Mouse (Mus musculus) hindbrain, embryonic 11.5 days (tissue): ENCODE measurements around the gene Rad51c. TPM values are rescaled to one million over a fixed set of nuclear protein-coding genes. Genes with fewer than 3 reads are reported as not detected.
A peak's percentile ranks its signal among the peaks of the same experiment; 100 is the strongest.
"Not testable (repeated sequence)": the region's sequence is repeated elsewhere in the genome, so short reads cannot be mapped to it uniquely, and the experiment has no call there.

Experiments used
- ATAC-seq: fragments of 200-750 bp; cut with Nextera tagmentation; 2 replicates; pipeline ENCODE4 v1.8.0; 2017; ENCODE audit warnings: mild to moderate bottlenecking, moderate TSS enrichment, moderate library complexity; ENCODE audit not compliant: low FRiP score
- DNase-seq: peaks from one replicate; pipeline ENCODE4 v3.0.0-alpha.2; 2015; ENCODE audit warnings: low spot score
- H3K27ac ChIP-seq: fragments of 300-500 bp; sonication (generic); 2 replicates; pipeline ENCODE4 v1.5.1; 2014; ENCODE audit warnings: mild to moderate bottlenecking, low read depth, low read length
- H3K27me3 ChIP-seq: fragments of 300-500 bp; sonication (generic); 2 replicates; pipeline ENCODE4 v1.6.1; 2014; ENCODE audit warnings: mild to moderate bottlenecking, low read length, moderate library complexity, mixed read lengths; ENCODE audit not compliant: control insufficient read depth, insufficient read depth
- H3K36me3 ChIP-seq: fragments of 300-500 bp; sonication (generic); 2 replicates; pipeline ENCODE4 v1.6.1; 2014; ENCODE audit warnings: mild to moderate bottlenecking, low read length, moderate library complexity, mixed read lengths; ENCODE audit not compliant: control insufficient read depth, insufficient read depth
- H3K4me1 ChIP-seq: fragments of 300-500 bp; sonication (generic); replicated peaks from 2 replicates; pipeline ENCODE4 v1.6.1; 2014; ENCODE audit warnings: low read length, mixed read lengths; ENCODE audit not compliant: control insufficient read depth, insufficient read depth
- H3K4me2 ChIP-seq: fragments of 300-500 bp; sonication (generic); replicated peaks from 2 replicates; pipeline ENCODE4 v1.6.1; 2014; ENCODE audit warnings: mild to moderate bottlenecking, low read depth, low read length
- H3K4me3 ChIP-seq: fragments of 300-500 bp; sonication (generic); 2 replicates; pipeline ENCODE4 v1.5.1; 2014; ENCODE audit warnings: low read depth, low read length
- H3K9ac ChIP-seq: fragments of 300-500 bp; sonication (generic); 2 replicates; pipeline ENCODE4 v1.6.1; 2014; ENCODE audit warnings: low read depth, low read length
- H3K9me3 ChIP-seq: fragments of 300-500 bp; sonication (generic); 2 replicates; pipeline ENCODE4 v1.6.1; 2016; ENCODE audit warnings: low read length; ENCODE audit not compliant: control insufficient read depth
- WGBS: fragments of 180-500 bp; shearing (Covaris S2); extraction: QIAGEN DNeasy Blood & Tissue Kit; methylation state at CpG from one replicate; pipeline ENCODE4 v1.1.7; 2014; 5-methylcytosine and 5-hydroxymethylcytosine counted together
- polyA plus RNA-seq: library from polyadenylated mRNA; unstranded; fragments of >200 nt; fragmentation: Nextera tagmentation; extraction: Ambion mirVana; gene quantifications from 2 replicates; pipeline ENCODE4 v1.2.1, GENCODE M21; 2014

Gene Rad51c
- polyA plus RNA-seq, 1 experiment from 2014 or later: 13.1 TPM

DNA sequence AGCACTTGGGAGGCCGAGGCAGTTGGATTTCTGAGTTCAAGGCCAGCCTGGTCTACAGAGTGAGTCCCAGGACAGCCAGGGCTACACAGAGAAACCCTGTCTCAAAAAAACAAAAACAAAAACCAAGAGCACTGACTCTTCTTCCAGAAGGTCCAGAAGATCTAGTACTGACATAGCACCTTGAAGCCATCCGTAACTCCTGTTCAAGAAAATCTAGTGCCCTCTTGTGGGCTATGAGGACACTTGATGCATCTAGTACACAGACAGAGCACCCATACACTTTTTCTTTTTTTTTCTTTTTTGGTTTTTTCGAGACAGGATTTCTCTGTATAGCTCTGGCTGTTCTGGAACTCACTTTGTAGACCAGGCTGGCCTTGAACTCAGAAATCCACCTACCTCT, 8.7 kb upstream of the Rad51c start:
- not testable (repeated sequence) for H3K36me3 ChIP-seq, H3K4me1 ChIP-seq, H3K4me3 ChIP-seq, H3K27me3 ChIP-seq, H3K9ac ChIP-seq, ATAC-seq, DNase-seq, H3K4me2 ChIP-seq, H3K9me3 ChIP-seq, H3K27ac ChIP-seq
- 66% methylated on average over 3 of the region's 3 CpGs for WGBS

DNA sequence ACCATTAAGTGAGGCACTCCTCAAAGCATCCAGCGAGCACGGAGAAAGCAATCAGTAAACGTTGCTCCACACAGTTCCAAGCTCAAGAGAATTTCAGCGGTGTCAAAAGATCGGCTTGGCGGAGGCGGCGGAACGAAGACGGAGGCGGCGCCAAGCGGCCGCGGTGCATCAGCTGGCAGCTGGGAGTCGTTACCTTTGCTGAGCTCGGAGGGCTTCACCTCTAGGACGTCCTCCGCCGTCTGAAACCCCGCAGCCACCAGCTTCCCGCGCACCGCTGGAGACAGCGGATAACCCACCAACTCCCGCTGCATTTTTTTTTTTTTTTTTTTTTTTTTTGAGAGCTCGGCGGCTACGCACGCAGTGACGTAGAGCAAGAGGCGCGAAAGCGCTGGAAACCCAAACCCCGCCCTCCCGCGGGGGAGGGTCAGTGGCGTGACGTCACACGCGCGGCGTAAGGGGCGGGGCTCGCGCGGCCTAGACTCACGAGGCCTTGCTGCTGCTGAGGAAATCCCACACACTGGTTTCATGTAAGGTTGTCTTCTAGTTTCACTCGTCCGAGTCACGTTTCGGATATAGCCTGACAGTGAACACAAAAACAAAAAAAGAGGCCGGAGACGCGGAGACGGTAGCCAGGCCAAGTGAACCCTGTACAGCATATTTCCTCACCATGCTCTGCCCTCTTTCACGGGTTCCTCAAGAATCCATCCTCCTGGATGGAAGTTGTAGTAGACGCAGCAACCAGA, 472 bp downstream of the Rad51c start:
- Histone ChIP-seq H3K9ac (peak overlapping the region; percentile 80), H3K4me3 (peak overlapping the region; percentile 59), H3K9me3 (no peaks in the 10 kb centered on the region), H3K36me3 (no peaks in the 10 kb centered on the region), H3K4me2 (peak overlapping the region; percentile 53), H3K27ac (peak overlapping the region; percentile 88), H3K27me3 (no peaks in the 10 kb centered on the region), H3K4me1 (0 out of 2 replicates have a peak, but pooled peaks cover 3% of the 10 kb centered on the region)
- WGBS: 2% methylated on average over 58 of the region's 58 CpGs
- ATAC-seq (peak; percentile 91), DNase-seq (peak; percentile 99)

DNA sequence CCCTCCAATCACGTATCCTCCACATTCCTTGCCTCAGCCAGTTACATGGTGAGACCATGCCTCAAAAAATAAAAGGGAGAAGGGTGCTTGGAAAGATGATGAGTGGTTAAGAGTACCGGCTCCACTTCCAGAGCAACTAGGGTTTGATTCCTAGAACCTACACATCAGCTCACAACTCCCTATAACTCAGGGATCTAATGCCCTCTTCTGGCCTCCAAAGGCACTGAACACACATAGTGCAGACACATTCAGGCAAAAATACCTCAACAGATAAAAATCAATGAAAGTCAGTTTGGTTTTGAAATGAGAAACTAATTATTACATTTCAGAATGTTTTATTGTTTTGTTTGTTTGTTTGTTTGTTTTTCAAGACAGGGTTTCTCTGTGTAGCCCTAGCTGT, 6.4 kb downstream of the Rad51c start:
- Histone ChIP-seq H3K4me3 (no peak overlapping the region), H3K9ac (no peak overlapping the region), H3K4me1 (no peaks in the 10 kb centered on the region), H3K36me3 (no peaks in the 10 kb centered on the region), H3K27me3 (no peaks in the 10 kb centered on the region), H3K4me2 (no peak overlapping the region), H3K9me3 (no peaks in the 10 kb centered on the region), H3K27ac (no peak overlapping the region)
- WGBS: 90% methylated on average over 2 of the region's 2 CpGs
- ATAC-seq (no peak), DNase-seq (no peak)

DNA sequence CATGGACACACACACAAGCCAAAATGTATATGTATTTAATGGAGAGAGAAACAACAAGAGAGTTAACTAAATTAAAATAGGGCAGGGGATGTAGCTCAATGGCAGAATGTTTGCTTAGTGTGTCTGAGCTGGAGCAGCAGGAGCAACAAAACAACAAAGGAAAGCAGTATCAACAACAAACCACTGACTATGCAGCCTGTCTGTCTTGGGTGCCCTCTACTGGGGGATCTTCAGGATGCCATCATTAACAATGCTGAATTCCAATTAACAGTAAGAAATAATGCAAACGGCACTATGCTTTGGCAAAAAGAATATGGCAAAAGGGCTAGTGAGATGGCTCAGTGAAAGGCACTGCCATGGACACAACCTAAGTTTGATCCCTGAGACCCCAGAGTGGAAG, 10.9 kb downstream of the Rad51c start:
- Histone ChIP-seq H3K4me3 (no peak overlapping the region), H3K9me3 (no peaks in the 10 kb centered on the region), H3K27ac (no peak overlapping the region), H3K4me2 (no peak overlapping the region), H3K27me3 (no peaks in the 10 kb centered on the region), H3K36me3 (no peaks in the 10 kb centered on the region), H3K9ac (no peak overlapping the region), H3K4me1 (no peaks in the 10 kb centered on the region)
- ATAC-seq (no peak), DNase-seq (peak; percentile 56)
- 64% methylated on average over 1 of the region's 1 CpGs for WGBS

DNA sequence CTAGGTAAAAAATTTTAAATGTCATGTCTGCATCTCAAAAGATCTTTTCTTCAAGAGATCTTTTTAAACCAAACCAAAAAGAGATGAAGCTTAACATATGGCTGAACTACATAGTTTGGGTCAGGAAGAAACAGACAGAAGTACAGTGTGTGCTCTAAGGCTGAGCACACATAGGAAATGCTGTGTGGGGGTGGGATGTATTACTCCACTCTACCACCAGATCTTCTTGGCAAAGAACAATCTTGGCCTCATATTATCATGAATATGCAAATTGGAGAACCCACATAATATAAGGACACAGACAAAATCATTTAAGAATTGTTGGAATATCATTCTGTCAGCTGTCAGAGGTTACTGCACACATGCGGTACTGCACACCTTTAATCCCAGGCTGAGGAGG, 19.1 kb downstream of the Rad51c start:
- WGBS: 97% methylated on average over 1 of the region's 1 CpGs
- no peak for ATAC-seq

DNA sequence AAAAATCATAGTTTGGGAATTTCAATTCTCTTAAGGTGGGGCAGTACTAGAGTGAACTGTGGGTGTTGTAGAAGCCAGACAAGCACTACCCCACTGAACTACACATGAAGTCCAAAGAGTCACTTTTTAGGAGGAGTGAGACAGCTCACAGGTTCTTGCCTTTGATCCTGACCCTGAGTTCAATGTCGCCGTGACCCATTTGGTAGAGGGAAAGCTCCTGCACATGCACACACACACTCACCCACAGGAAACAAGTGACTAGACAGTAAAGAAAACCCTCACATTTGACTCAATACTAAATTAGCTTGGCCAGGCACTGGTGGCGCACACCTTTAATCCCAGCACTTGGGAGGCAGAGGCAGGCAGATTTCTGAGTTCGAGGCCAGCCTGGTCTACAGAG, 20.2 kb downstream of the Rad51c start:
- H3K36me3 ChIP-seq: no peaks in the 10 kb centered on the region
- no peak overlapping the region for H3K27ac ChIP-seq
- ATAC-seq: no peak
- no peak overlapping the region for H3K4me3 ChIP-seq
- no peaks in the 10 kb centered on the region for H3K9me3 ChIP-seq
- H3K4me2 ChIP-seq: no peak overlapping the region
- no peak for DNase-seq
- 94% methylated on average over 4 of the region's 4 CpGs for WGBS
- H3K9ac ChIP-seq: no peak overlapping the region
- H3K4me1 ChIP-seq: no peaks in the 10 kb centered on the region
- H3K27me3 ChIP-seq: no peaks in the 10 kb centered on the region

More for the DNA sequence above, 19.1 kb downstream of the Rad51c start:
- no peaks in the 10 kb centered on the region for H3K36me3 ChIP-seq
- no peak for DNase-seq
- no peaks in the 10 kb centered on the region for H3K27me3 ChIP-seq
- H3K4me3 ChIP-seq: no peak overlapping the region
- H3K27ac ChIP-seq: no peak overlapping the region
- H3K9me3 ChIP-seq: no peaks in the 10 kb centered on the region
- no peaks in the 10 kb centered on the region for H3K4me1 ChIP-seq
- no peak overlapping the region for H3K4me2 ChIP-seq
- H3K9ac ChIP-seq: no peak overlapping the region

DNA sequence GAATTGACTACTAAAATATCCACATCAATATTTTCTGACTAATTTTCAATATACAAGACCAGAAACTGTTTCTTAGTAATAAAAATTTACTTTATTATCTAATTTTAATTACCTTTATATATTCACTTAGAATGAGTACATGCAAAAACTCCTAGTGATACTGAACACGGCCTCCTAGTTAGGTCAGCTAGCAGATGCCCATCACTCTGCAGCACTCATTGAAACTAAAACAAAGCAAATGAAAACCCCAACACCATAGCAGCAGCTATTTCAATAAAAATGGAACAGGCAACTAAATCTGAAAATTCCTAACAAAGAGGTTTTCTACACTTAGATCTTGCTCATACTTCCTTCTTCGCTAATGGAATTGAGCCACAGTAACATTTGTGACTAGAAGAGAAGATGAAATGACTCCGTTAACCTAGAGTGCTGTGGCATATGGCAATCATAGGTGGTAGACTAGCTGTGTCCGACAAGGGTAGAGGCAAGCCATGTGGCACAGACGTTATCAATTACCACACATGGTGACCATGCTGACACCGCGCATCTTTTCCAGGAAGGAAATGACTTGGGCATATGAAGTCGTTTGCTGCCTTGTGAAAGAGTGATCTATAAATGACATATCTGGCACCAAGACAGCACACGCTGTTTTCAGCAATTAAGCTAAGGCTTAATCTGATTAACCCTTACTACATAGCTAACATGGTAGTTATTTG, 36.7 kb downstream of the Rad51c start:
- Histone ChIP-seq H3K4me2 (no peak overlapping the region), H3K27ac (no peak overlapping the region), H3K4me3 (no peak overlapping the region), H3K9ac (no peak overlapping the region), H3K36me3 (no peaks in the 10 kb centered on the region), H3K27me3 (no peaks in the 10 kb centered on the region), H3K9me3 (no peaks in the 10 kb centered on the region), H3K4me1 (no peaks in the 10 kb centered on the region)
- 74% methylated on average over 9 of the region's 9 CpGs for WGBS
- no peak for ATAC-seq
- no peak for DNase-seq

DNA sequence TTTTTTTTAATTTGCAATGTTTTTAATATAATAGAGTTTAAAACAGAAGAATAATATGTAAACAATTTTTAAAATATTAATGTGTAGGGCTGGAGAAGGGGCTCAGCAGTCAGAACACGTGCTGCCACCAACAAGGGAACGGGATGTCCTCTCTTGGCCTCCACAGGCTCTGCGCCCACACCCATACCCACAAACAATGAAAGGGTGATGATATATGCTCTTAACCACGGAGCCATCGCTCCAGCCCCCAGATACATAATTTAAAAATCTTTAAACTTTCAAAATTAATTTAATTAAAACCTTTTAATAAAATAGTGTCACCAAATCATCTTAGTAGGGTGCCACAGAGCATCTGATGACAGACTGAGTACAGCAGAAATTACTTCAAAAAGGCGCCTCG, 37.7 kb downstream of the Rad51c start:
- no peak overlapping the region for H3K9ac ChIP-seq
- H3K27ac ChIP-seq: no peak overlapping the region
- WGBS: 85% methylated on average over 7 of the region's 7 CpGs
- no peak overlapping the region for H3K4me3 ChIP-seq
- no peaks in the 10 kb centered on the region for H3K4me1 ChIP-seq
- H3K27me3 ChIP-seq: no peaks in the 10 kb centered on the region
- DNase-seq (no peak), ATAC-seq (no peak)
- H3K4me2 ChIP-seq: no peak overlapping the region
- no peaks in the 10 kb centered on the region for H3K9me3 ChIP-seq
- H3K36me3 ChIP-seq: no peaks in the 10 kb centered on the region

DNA sequence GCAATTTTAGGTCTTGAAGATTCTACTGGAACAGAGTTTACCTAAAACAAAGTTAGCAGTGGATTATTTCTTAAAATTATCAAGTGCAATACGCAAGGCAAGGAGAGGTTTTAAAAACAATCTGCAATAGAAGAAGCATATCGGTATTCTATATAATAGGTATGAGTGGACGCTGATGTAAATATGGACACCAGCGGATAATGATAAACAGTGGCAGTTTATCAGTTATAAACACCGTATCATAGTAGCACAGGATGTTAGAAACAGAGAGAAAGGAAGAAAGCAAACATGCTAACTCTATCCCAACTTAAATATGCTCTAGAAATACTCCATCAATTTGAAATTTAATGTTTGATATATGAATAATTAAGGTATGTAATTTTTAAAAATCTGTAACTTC, 39.6 kb downstream of the Rad51c start:
- Histone ChIP-seq H3K4me3 (no peak overlapping the region), H3K9me3 (no peaks in the 10 kb centered on the region), H3K36me3 (no peaks in the 10 kb centered on the region), H3K4me1 (no peaks in the 10 kb centered on the region), H3K9ac (no peak overlapping the region), H3K4me2 (no peak overlapping the region), H3K27ac (no peak overlapping the region), H3K27me3 (no peaks in the 10 kb centered on the region)
- DNase-seq (no peak), ATAC-seq (no peak)
- 94% methylated on average over 5 of the region's 5 CpGs for WGBS
